Mouse (Mus musculus) spleen, adult 2 months (tissue): ENCODE measurements around the gene Sumo1.

Experiments used
- CTCF ChIP-seq: fragments of 200-500 bp; IDR thresholded peaks from 2 replicates; pipeline ENCODE4 v1.5.1; 2011; ENCODE audit warnings: mild to moderate bottlenecking, inconsistent platforms; ENCODE audit not compliant: insufficient read depth, insufficient read length, insufficient replicate concordance; ENCODE audit errors: extremely low read depth
- POLR2A ChIP-seq: fragments of 200-500 bp; IDR thresholded peaks from 2 replicates; pipeline ENCODE4 v1.6.1; 2011; ENCODE audit warnings: low read depth, low read length, inconsistent platforms

DNA sequence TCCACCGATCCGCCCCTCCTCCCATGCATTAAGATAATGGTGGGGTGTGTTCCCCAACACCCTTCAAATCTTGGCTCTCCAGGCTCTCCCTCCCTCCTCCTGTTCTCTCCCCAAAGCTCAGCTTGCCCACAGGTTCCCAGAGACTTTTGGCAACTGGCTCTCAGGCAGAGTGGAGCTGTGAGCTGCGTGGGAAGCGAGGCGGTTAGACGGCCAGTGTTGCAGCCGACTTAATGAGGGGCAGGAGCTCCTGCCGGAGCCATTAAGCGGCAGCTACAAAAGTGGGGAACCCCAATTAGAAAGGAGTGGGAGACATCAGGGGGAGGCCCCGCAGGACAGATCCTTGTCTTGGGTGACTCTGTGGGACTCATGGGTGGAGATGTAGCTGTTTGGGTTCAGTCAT lies 78.3 kb downstream of the Sumo1 start:
- no peak for TF ChIP-seq POLR2A
- no peak for TF ChIP-seq CTCF
